Mouse (Mus musculus): ENCODE measurements around the gene Abcc2. TPM values are rescaled to one million over a fixed set of nuclear protein-coding genes. Genes with fewer than 3 reads are reported as not detected.

The Abcc2 gene
- polyA plus RNA-seq, 1 experiment from 2014 or later: not detected

- ChIA-PET CTCF (interaction anchor here (1.1 kb wide), 1 partner anchor 9 kb away, joined by 3 read pairs; no protein-coding TSS in a partner anchor), POLR2A (no interaction called here)
- H3K27me3 ChIP-seq: peaks cover 59% of the 10 kb centered on the region
- no peak for TF ChIP-seq CTCF (IDR thresholded peaks at IDR 0.05)
- in situ Hi-C loops (cut with MboI; ENCODE audit: low pct_unique_long_range_greater_than_20kb): no loop called here
- DNase-seq (ENCODE audit: low read depth, low spot score) (no peak), ATAC-seq (no peak)
Observed at GRCm38 (mm10) chr19:43776561-43776960, 5.4 kb upstream of the Abcc2 start.

GRCm38 (mm10) chr19:43777308-43777707, 4.7 kb upstream of the Abcc2 start:
- no peak for ATAC-seq
- in situ Hi-C loops (cut with MboI; ENCODE audit: low pct_unique_long_range_greater_than_20kb): no loop called here
- TF ChIP-seq CTCF (IDR thresholded peaks at IDR 0.05): no peak
- no peak for DNase-seq (ENCODE audit: low read depth, low spot score)
- ChIA-PET CTCF (no interaction called here), POLR2A (no interaction called here)
- peaks cover 62% of the 10 kb centered on the region for H3K27me3 ChIP-seq

GRCm38 (mm10) chr19:43780391-43780790, 1.6 kb upstream of the Abcc2 start:
- DNase-seq (ENCODE audit: low read depth, low spot score) (no peak), ATAC-seq (no peak)
- POLR2A ChIA-PET: interaction anchor here (0.6 to 0.8 kb wide), 2 partner anchors 19 to 147 kb away, joined by 3 to 4 read pairs; no protein-coding TSS in a partner anchor
- TF ChIP-seq CTCF (IDR thresholded peaks at IDR 0.05): no peak
- H3K27me3 ChIP-seq: peaks cover 81% of the 10 kb centered on the region
- CTCF ChIA-PET: no interaction called here
- in situ Hi-C loops (cut with MboI; ENCODE audit: low pct_unique_long_range_greater_than_20kb): no loop called here

GRCm38 (mm10) chr19:43784761-43785160, 2.8 kb downstream of the Abcc2 start:
- in situ Hi-C loops (cut with MboI; ENCODE audit: low pct_unique_long_range_greater_than_20kb): no loop called here
- no peak for TF ChIP-seq CTCF (IDR thresholded peaks at IDR 0.05)
- ChIA-PET CTCF (no interaction called here), POLR2A (no interaction called here)
- DNase-seq (ENCODE audit: low read depth, low spot score): no peak
- no peak for ATAC-seq
- H3K27me3 ChIP-seq: peaks cover 65% of the 10 kb centered on the region

- CTCF ChIA-PET: interaction anchor here (0.6 kb wide), 1 partner anchor 9 kb away, joined by 3 read pairs; no protein-coding TSS in a partner anchor
- no peak for DNase-seq (ENCODE audit: low read depth, low spot score)
- POLR2A ChIA-PET: no interaction called here
- no peak for ATAC-seq
- TF ChIP-seq CTCF (IDR thresholded peaks at IDR 0.05): no peak
- H3K27me3 ChIP-seq: peaks cover 62% of the 10 kb centered on the region
- in situ Hi-C loops (cut with MboI; ENCODE audit: low pct_unique_long_range_greater_than_20kb): no loop called here
Observed at GRCm38 (mm10) chr19:43786249-43787026, 4.4 kb downstream of the Abcc2 start.

GRCm38 (mm10) chr19:43789817-43790216, 7.8 kb downstream of the Abcc2 start:
- CTCF ChIA-PET: no interaction called here

GRCm38 (mm10) chr19:43792537-43792936, 10.5 kb downstream of the Abcc2 start:
- in situ Hi-C loops (cut with MboI; ENCODE audit: low pct_unique_long_range_greater_than_20kb): no loop called here
- peaks cover 52% of the 10 kb centered on the region for H3K27me3 ChIP-seq
- ChIA-PET CTCF (interaction anchor here (0.7 kb wide), 1 partner anchor 22 kb away, joined by 3 read pairs; no protein-coding TSS in a partner anchor), POLR2A (no interaction called here)
- DNase-seq (ENCODE audit: low read depth, low spot score): no peak
- no peak for TF ChIP-seq CTCF (IDR thresholded peaks at IDR 0.05)
- no peak for ATAC-seq

More at GRCm38 (mm10) chr19:43789817-43790216, 7.8 kb downstream of the Abcc2 start:
- TF ChIP-seq CTCF (IDR thresholded peaks at IDR 0.05): no peak
- POLR2A ChIA-PET: no interaction called here
- peaks cover 55% of the 10 kb centered on the region for H3K27me3 ChIP-seq
- in situ Hi-C loops (cut with MboI; ENCODE audit: low pct_unique_long_range_greater_than_20kb): no loop called here
- DNase-seq (ENCODE audit: low read depth, low spot score): no peak
- no peak for ATAC-seq

- DNase-seq (ENCODE audit: low read depth, low spot score) (no peak), ATAC-seq (no peak)
- peaks cover 56% of the 10 kb centered on the region for H3K27me3 ChIP-seq
- in situ Hi-C loops (cut with MboI; ENCODE audit: low pct_unique_long_range_greater_than_20kb): no loop called here
- ChIA-PET CTCF (no interaction called here), POLR2A (interaction anchor here (0.6 kb wide), 1 partner anchor 269 kb away, joined by 5 read pairs; no protein-coding TSS in a partner anchor)
- TF ChIP-seq CTCF (IDR thresholded peaks at IDR 0.05): no peak
Observed at GRCm38 (mm10) chr19:43793951-43794350, 12.0 kb downstream of the Abcc2 start.

- ChIA-PET CTCF (interaction anchor here (1.5 kb wide), 1 partner anchor 9 kb away, joined by 3 read pairs; no protein-coding TSS in a partner anchor), POLR2A (no interaction called here)
- H3K27me3 ChIP-seq: peaks cover 68% of the 10 kb centered on the region
- DNase-seq (ENCODE audit: low read depth, low spot score) (no peak), ATAC-seq (no peak)
- in situ Hi-C loops (cut with MboI; ENCODE audit: low pct_unique_long_range_greater_than_20kb): no loop called here
- TF ChIP-seq CTCF (IDR thresholded peaks at IDR 0.05): no peak
Observed at GRCm38 (mm10) chr19:43795511-43795910, 13.5 kb downstream of the Abcc2 start.

GRCm38 (mm10) chr19:43797216-43797615, 15.2 kb downstream of the Abcc2 start:
- TF ChIP-seq CTCF (IDR thresholded peaks at IDR 0.05): no peak
- ChIA-PET POLR2A (no interaction called here), CTCF (no interaction called here)
- H3K27me3 ChIP-seq: peaks cover 69% of the 10 kb centered on the region
- ATAC-seq (no peak), DNase-seq (ENCODE audit: low read depth, low spot score) (no peak)
- in situ Hi-C loops (cut with MboI; ENCODE audit: low pct_unique_long_range_greater_than_20kb): no loop called here

- TF ChIP-seq CTCF (IDR thresholded peaks at IDR 0.05): no peak
- DNase-seq (ENCODE audit: low read depth, low spot score) (no peak), ATAC-seq (no peak)
- in situ Hi-C loops (cut with MboI; ENCODE audit: low pct_unique_long_range_greater_than_20kb): no loop called here
- ChIA-PET CTCF (no interaction called here), POLR2A (no interaction called here)
- H3K27me3 ChIP-seq: peaks cover 68% of the 10 kb centered on the region
Observed at GRCm38 (mm10) chr19:43801427-43802051, 19.5 kb downstream of the Abcc2 start.
